Mouse (Mus musculus) CH12.LX (cell line): ENCODE measurements around the gene Krt4. TPM values are rescaled to one million over a fixed set of nuclear protein-coding genes. Genes with fewer than 3 reads are reported as not detected.

Source experiments
- DNase-seq: peaks from one replicate; pipeline ENCODE4 v3.0.0-alpha.2; 2013; ENCODE audit errors: extremely low read depth
- H3K27ac ChIP-seq: 2 replicates; pipeline ENCODE4 v1.5.1; 2012; ENCODE audit warnings: low read depth, mild to moderate bottlenecking, control low read depth, moderate library complexity; ENCODE audit not compliant: insufficient read depth
- H3K27me3 ChIP-seq: replicated peaks from 2 replicates; pipeline ENCODE3; 2012; ENCODE audit warnings: inconsistent platforms
- H3K36me3 ChIP-seq, 2 experiments: replicated peaks in 1 of 2; 2 replicates each; pipeline versions ENCODE3 to v1.6.1; 2012; ENCODE audit warnings: inconsistent platforms in 1 of 2, low read length in 1 of 2, mild to moderate bottlenecking in 1 of 2, mixed read lengths in 1 of 2, moderate library complexity in 1 of 2; ENCODE audit not compliant: control insufficient read depth in 1 of 2, insufficient read depth in 1 of 2
- H3K4me1 ChIP-seq, 2 experiments: 2 replicates each; pipeline ENCODE4 v1.6.1; 2012; ENCODE audit warnings: inconsistent platforms in 1 of 2, moderate library complexity in 1 of 2; ENCODE audit not compliant: insufficient read depth in 2 of 2, control insufficient read depth in 1 of 2
- H3K4me2 ChIP-seq: 2 replicates; pipeline ENCODE4 v1.6.1; 2012; ENCODE audit warnings: low read depth, mild to moderate bottlenecking, control low read depth; ENCODE audit not compliant: poor library complexity, insufficient read depth, severe bottlenecking
- H3K4me3 ChIP-seq, 3 experiments: fragments of 150-350 bp in 1 of 3; sonication (generic) in 1 of 3; replicated peaks in 1 of 3; 2 replicates each; pipeline versions ENCODE3 to v1.5.1; 2011 to 2012; ENCODE audit warnings: low read depth in 2 of 3, low read length in 2 of 3, mild to moderate bottlenecking in 2 of 3, moderate library complexity in 2 of 3, control low read depth in 1 of 3, improper control_type of control experiment in 1 of 3, inconsistent platforms in 1 of 3, mixed read lengths in 1 of 3; ENCODE audit not compliant: poor library complexity in 1 of 3
- H3K79me2 ChIP-seq: replicated peaks from 2 replicates; pipeline ENCODE4 v1.6.1; 2012; ENCODE audit warnings: mild to moderate bottlenecking, moderate library complexity; ENCODE audit not compliant: control insufficient read depth, poor library complexity, insufficient read depth, severe bottlenecking; ENCODE audit errors: extremely low read depth
- H3K9ac ChIP-seq: 2 replicates; pipeline ENCODE4 v1.6.1; 2012; ENCODE audit warnings: low read depth, mild to moderate bottlenecking, control low read depth, moderate library complexity; ENCODE audit not compliant: insufficient read depth
- H3K9me3 ChIP-seq: replicated peaks from 2 replicates; pipeline ENCODE3; 2012; ENCODE audit warnings: low read length, inconsistent platforms, mixed read lengths
- BHLHE40 ChIP-seq: IDR thresholded peaks from 2 replicates; pipeline ENCODE4 v1.6.1; 2011; ENCODE audit warnings: mild to moderate bottlenecking, low read depth, low read length, improper control_type of control experiment
- CHD1 ChIP-seq: IDR thresholded peaks from 2 replicates; pipeline ENCODE4 v1.6.1; 2012; ENCODE audit warnings: low read depth, low read length, improper control_type of control experiment, inconsistent platforms
- CHD2 ChIP-seq: IDR thresholded peaks from 2 replicates; pipeline ENCODE4 v1.6.1; 2011; ENCODE audit warnings: low read length, improper control_type of control experiment
- CTCF ChIP-seq, 2 experiments: IDR thresholded peaks in 1 of 2; conservative IDR thresholded peaks in 1 of 2; 2 replicates each; pipeline ENCODE4 v1.5.1; 2011 to 2012; ENCODE audit warnings: low read depth in 2 of 2, low read length in 2 of 2, improper control_type of control experiment in 1 of 2, inconsistent platforms in 1 of 2, mild to moderate bottlenecking in 1 of 2, moderate library complexity in 1 of 2
- ELF1 ChIP-seq: IDR thresholded peaks from 2 replicates; pipeline ENCODE4 v1.6.1; 2014; ENCODE audit warnings: low read depth, mild to moderate bottlenecking, inconsistent platforms, low read length, improper control_type of control experiment
- EP300 ChIP-seq: IDR thresholded peaks from 2 replicates; pipeline ENCODE4 v1.6.1; 2011; ENCODE audit warnings: low read length, improper control_type of control experiment
- GABPA ChIP-seq: IDR thresholded peaks from 2 replicates; pipeline ENCODE4 v1.6.1; 2012; ENCODE audit warnings: low read depth, low read length, improper control_type of control experiment, inconsistent platforms; ENCODE audit not compliant: insufficient replicate concordance
- HCFC1 ChIP-seq: IDR thresholded peaks from 2 replicates; pipeline ENCODE4 v1.6.1; 2012; ENCODE audit warnings: low read depth, mild to moderate bottlenecking, inconsistent platforms, low read length, improper control_type of control experiment
- IRF4 ChIP-seq: IDR thresholded peaks from 2 replicates; pipeline ENCODE4 v1.6.1; 2014; ENCODE audit warnings: low read depth, mild to moderate bottlenecking, inconsistent platforms, low read length, improper control_type of control experiment
- JUN ChIP-seq: IDR thresholded peaks from 2 replicates; pipeline ENCODE4 v1.6.1; 2011; ENCODE audit warnings: low read depth, mild to moderate bottlenecking, low read length, improper control_type of control experiment, moderate library complexity; ENCODE audit not compliant: insufficient read depth
- JUND ChIP-seq: conservative IDR thresholded peaks from 2 replicates; pipeline ENCODE4 v1.6.1; 2011; ENCODE audit warnings: low read depth, low read length, improper control_type of control experiment
- KAT2A ChIP-seq: IDR thresholded peaks from 2 replicates; pipeline ENCODE4 v1.6.1; 2012; ENCODE audit warnings: low read length, improper control_type of control experiment, inconsistent platforms; ENCODE audit not compliant: insufficient replicate concordance
- MAFK ChIP-seq: IDR thresholded peaks from 2 replicates; pipeline ENCODE4 v1.6.1; 2011; ENCODE audit warnings: low read length, improper control_type of control experiment; ENCODE audit not compliant: insufficient replicate concordance
- MAX ChIP-seq: IDR thresholded peaks from 2 replicates; pipeline ENCODE4 v1.6.1; 2011; ENCODE audit warnings: low read length, improper control_type of control experiment
- MAZ ChIP-seq: IDR thresholded peaks from 2 replicates; pipeline ENCODE4 v1.6.1; 2012; ENCODE audit warnings: low read depth, mild to moderate bottlenecking, inconsistent platforms, low read length, improper control_type of control experiment, moderate library complexity
- MEF2A ChIP-seq: IDR thresholded peaks from 2 replicates; pipeline ENCODE4 v1.6.1; 2014; ENCODE audit warnings: low read depth, mild to moderate bottlenecking, inconsistent platforms, low read length, improper control_type of control experiment, borderline replicate concordance
- MXI1 ChIP-seq: IDR thresholded peaks from 2 replicates; pipeline ENCODE4 v1.6.1; 2011; ENCODE audit warnings: mild to moderate bottlenecking, low read depth, low read length, improper control_type of control experiment
- MYC ChIP-seq: IDR thresholded peaks from 2 replicates; pipeline ENCODE4 v1.6.1; 2011; ENCODE audit warnings: low read depth, mild to moderate bottlenecking, improper control_type of control experiment, low read length
- NELFE ChIP-seq: IDR thresholded peaks from 2 replicates; pipeline ENCODE4 v1.6.1; 2011; ENCODE audit warnings: low read depth, low read length, improper control_type of control experiment
- NRF1 ChIP-seq: IDR thresholded peaks from 2 replicates; pipeline ENCODE4 v1.6.1; 2014; ENCODE audit warnings: low read depth, mild to moderate bottlenecking, inconsistent platforms, low read length, improper control_type of control experiment, moderate library complexity
- POLR2A ChIP-seq: IDR thresholded peaks from 2 replicates; pipeline ENCODE4 v1.6.1; 2011; ENCODE audit warnings: low read depth, mild to moderate bottlenecking, improper control_type of control experiment, low read length
- POLR2AphosphoS2 ChIP-seq: IDR thresholded peaks from 2 replicates; pipeline ENCODE4 v1.6.1; 2011; ENCODE audit warnings: low read depth, low read length, improper control_type of control experiment
- RAD21 ChIP-seq: IDR thresholded peaks from 2 replicates; pipeline ENCODE4 v1.6.1; 2011; ENCODE audit warnings: low read depth, mild to moderate bottlenecking, low read length, improper control_type of control experiment, moderate library complexity
- RCOR1 ChIP-seq: conservative IDR thresholded peaks from 2 replicates; pipeline ENCODE4 v1.6.1; 2012; ENCODE audit warnings: low read depth, mild to moderate bottlenecking, inconsistent platforms, low read length, improper control_type of control experiment
- SMC3 ChIP-seq: IDR thresholded peaks from 2 replicates; pipeline ENCODE4 v1.6.1; 2011; ENCODE audit warnings: low read depth, low read length, improper control_type of control experiment
- TBP ChIP-seq: conservative IDR thresholded peaks from 2 replicates; pipeline ENCODE4 v1.6.1; 2011; ENCODE audit warnings: low read depth, low read length, improper control_type of control experiment
- USF1 ChIP-seq: IDR thresholded peaks from 2 replicates; pipeline ENCODE4 v1.6.1; 2014; ENCODE audit warnings: low read depth, mild to moderate bottlenecking, inconsistent platforms, low read length, improper control_type of control experiment
- USF2 ChIP-seq: conservative IDR thresholded peaks from 2 replicates; pipeline ENCODE4 v1.6.1; 2011; ENCODE audit warnings: low read depth, low read length, improper control_type of control experiment
- ZC3H11A ChIP-seq: IDR thresholded peaks from 2 replicates; pipeline ENCODE4 v1.6.1; 2012; ENCODE audit warnings: low read depth, mild to moderate bottlenecking, inconsistent platforms, low read length, improper control_type of control experiment
- ZMIZ1 ChIP-seq: IDR thresholded peaks from 2 replicates; pipeline ENCODE4 v1.6.1; 2012; ENCODE audit warnings: low read depth, mild to moderate bottlenecking, inconsistent platforms, low read length, improper control_type of control experiment
- ZNF384 ChIP-seq: IDR thresholded peaks from 2 replicates; pipeline ENCODE4 v1.6.1; 2012; ENCODE audit warnings: low read depth, low read length, improper control_type of control experiment, inconsistent platforms
- dilution Hi-C: fragments of 300-500 bp; cut with MboI; formaldehyde crosslinking; loops from 2 replicates; pipeline ENCODE4 v1.14.3; 2020; ENCODE audit warnings: low sequenced_read_pairs; ENCODE audit not compliant: extremely low pct_unique_long_range_greater_than_20kb, extremely low pct_ligation_motif_present
- in situ Hi-C: fragments of 300-500 bp; cut with MboI; formaldehyde crosslinking; loops from 3 replicates; pipeline ENCODE4 v1.14.3; 2019; ENCODE audit warnings: low sequenced_read_pairs, low pct_ligation_motif_present, low pct_unique_long_range_greater_than_20kb, mixed read lengths
- polyA plus RNA-seq: library from polyadenylated mRNA; unstranded; fragments of >175 nt; gene quantifications from 2 replicates; pipeline ENCODE4 v1.2.1, GENCODE M21; 2012; ENCODE audit warnings: low read depth; ENCODE audit not compliant: insufficient read length
- total RNA-seq, 2 experiments: library from RNA; depleted of rRNA; stranded (reverse); fragments of 300-350 nt in 1 of 2; fragments of >200 nt in 1 of 2; gene quantifications; 2 replicates each; pipeline ENCODE4 v1.2.3; 2012 to 2014

Krt4 gene
- not detected in 2 replicates for total RNA-seq (2012; rRNA removed)
- not detected in 2 replicates for total RNA-seq (2014; rRNA removed)
- polyA plus RNA-seq: not detected in 2 replicates

DNA sequence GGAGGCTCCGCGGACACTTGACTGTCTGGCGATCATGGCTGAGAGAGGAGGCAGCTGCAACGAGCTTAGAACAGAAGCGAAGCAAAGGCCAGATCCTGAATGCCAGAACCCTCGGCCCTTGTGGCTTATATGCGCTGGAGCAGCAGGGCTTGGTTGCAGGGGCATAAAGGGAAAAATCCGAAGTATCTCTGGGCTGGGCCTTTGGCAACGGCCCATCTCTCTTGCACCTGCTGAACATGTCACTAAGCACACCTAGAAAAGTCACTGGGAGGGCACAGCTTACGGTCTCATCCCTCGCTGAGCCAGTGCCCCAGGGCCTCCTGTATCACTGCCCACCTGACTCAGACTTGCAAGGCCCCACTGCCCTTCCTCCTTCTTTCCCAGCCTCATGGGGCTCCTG lies at the start of gene Krt4:
Krt4 (minus strand) TSS at position 101 of the 400 bp plus-strand sequence.
- Histone ChIP-seq H3K4me1 (no peaks in the 10 kb centered on the region), H3K9ac (no peak within 1 kb of the TSS), H3K27me3 (peaks cover 98% of the 10 kb centered on the region), H3K27ac (no peak within 1 kb of the TSS), H3K79me2 (no peaks in the 10 kb centered on the region), H3K36me3 (no peaks in the 10 kb centered on the region), H3K4me2 (no peak within 1 kb of the TSS), H3K9me3 (no peaks in the 10 kb centered on the region), H3K4me3 (no peak within 1 kb of the TSS)
- in situ Hi-C loops: no loop called here
- dilution Hi-C loops: no loop called here
- TF ChIP-seq MYC (no peak), KAT2A (no peak), ZC3H11A (no peak), JUN (no peak), POLR2A (no peak), MAX (no peak), EP300 (no peak), HCFC1 (no peak)
- no peak for DNase-seq

DNA sequence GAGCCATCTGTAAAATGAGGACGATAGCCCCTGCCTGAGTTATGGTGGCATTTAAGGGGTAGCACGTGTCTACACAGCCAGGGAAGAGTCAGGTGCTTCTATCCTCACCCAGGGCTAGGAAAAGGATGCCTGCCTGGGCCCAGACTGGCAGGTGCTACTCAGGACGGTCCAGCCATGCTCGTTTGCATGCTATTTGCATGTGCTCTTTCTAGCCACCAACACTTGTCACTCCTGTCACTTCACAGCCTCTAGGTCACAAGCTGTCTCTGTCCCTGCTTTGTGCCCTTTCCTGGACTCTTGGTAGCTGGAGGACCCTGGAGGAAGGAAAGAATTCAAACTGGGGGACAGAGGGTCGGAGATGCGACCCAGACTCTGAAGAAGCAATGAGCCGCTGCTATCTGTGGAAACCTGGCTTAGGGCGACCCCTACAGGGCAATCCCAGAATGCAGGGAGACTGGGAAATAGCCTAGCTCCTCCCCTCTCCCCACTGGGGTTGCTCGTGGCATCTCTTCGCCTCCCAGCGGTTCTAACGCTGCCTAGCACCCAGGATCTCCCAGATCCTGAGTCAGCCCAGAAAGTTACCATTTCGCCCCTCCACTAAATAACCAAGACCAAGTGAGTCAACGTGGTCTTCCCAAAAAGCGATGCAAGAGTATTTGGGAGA lies 49.0 kb upstream of the Krt4 start:
- Histone ChIP-seq H3K4me2 (peak overlapping the region; percentile 70), H3K9me3 (no peaks in the 10 kb centered on the region), H3K27ac (no peak overlapping the region), H3K9ac (no peak overlapping the region), H3K4me1 (peaks cover 5 to 24% of the 10 kb centered on the region in 2 experiments; a peak in 3 of 4 replicates), H3K4me3 (no peak overlapping the region), H3K36me3 (no peaks in the 10 kb centered on the region), H3K27me3 (peaks cover 90% of the 10 kb centered on the region), H3K79me2 (no peaks in the 10 kb centered on the region)
- in situ Hi-C loops: loop anchor here (10.0 kb wide), 2 partner anchors 129 to 449 kb away; no protein-coding TSS in a partner anchor
- dilution Hi-C loops: no loop called here
- DNase-seq: peak; percentile 95
- TF ChIP-seq MAFK (no peak), MEF2A (peak; percentile 54; the same call in 1 of the 2 replicates), JUND (0 out of 2 replicates have a peak, but pooled peaks have one; percentile 12), IRF4 (peak; percentile 73), MXI1 (peak; percentile 45; the same call in 1 of the 2 replicates), KAT2A (no peak), POLR2AphosphoS2 (no peak), ZNF384 (no peak), SMC3 (peak; percentile 86), RAD21 (peak; percentile 95), RCOR1 (no peak; the same call in 1 of the 2 replicates), MAX (peak; percentile 63), CHD1 (no peak), USF2 (no peak), ZMIZ1 (no peak), ELF1 (peak; percentile 43; the same call in 1 of the 2 replicates), GABPA (no peak), TBP (no peak), MAZ (peak; percentile 61; the same call in 1 of the 2 replicates), USF1 (no peak), NRF1 (no peak), CTCF (conservative IDR thresholded peaks at IDR 0.05 in 1 of 2, IDR thresholded peaks at IDR 0.05 in 1 of 2; ENCODE audit: low read depth in 2 of 2, low read length in 2 of 2) (peak; percentile 99), CHD2 (no peak), NELFE (peak; percentile 72; the same call in 1 of the 2 replicates), MYC (peak; percentile 61), ZC3H11A (peak; percentile 54), POLR2A (no peak), BHLHE40 (peak; percentile 73), EP300 (0 out of 2 replicates have a peak, but pooled peaks have one; percentile 24)
